Mouse (Mus musculus): ENCODE data around the gene Fam151b. TPM values are rescaled to one million over a fixed set of nuclear protein-coding genes. Genes with fewer than 3 reads are reported as not detected.
A peak's percentile ranks its signal among the peaks of the same experiment; 100 is the strongest.

Fam151b gene
- polyA plus RNA-seq, 1 experiment from 2014 or later: not detected

DNA sequence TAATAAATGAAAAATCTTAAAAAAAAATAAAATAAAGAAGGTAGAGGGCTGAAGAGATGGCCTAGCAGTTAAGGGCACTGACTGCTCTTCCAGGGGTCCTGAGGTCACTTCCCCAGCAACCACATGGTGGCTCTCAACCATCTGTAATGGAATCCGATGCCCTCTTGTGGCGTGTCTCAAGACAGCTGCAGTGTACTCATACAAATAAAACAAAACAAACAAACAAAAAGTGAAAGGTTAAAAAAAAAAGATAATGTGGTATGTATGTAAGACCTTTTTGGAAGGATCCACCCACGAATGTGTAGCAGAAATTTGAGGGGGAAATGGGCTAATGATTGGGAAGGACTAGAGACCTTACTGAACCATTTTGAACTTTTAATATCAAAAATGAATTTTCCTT is 467 bp downstream of the Fam151b start:
- Histone ChIP-seq H3K9ac (ENCODE audit: low read depth, low read length) (no peak overlapping the region), H3K27me3 (replicated peaks; ENCODE audit: control insufficient read depth, insufficient read depth, low read length) (no peaks in the 10 kb centered on the region), H3K4me2 (ENCODE audit: low read length) (peak overlapping the region; percentile 86), H3K4me3 (ENCODE audit: low read length) (peak overlapping the region; percentile 53), H3K9me3 (ENCODE audit: control insufficient read depth, low read length) (no peaks in the 10 kb centered on the region), H3K27ac (ENCODE audit: low read depth, low read length) (peak overlapping the region; percentile 79), H3K4me1 (ENCODE audit: control insufficient read depth, insufficient read depth, low read depth, low read length) (no peaks in the 10 kb centered on the region), H3K36me3 (ENCODE audit: control insufficient read depth, insufficient read depth, low read length) (peaks cover 2% of the 10 kb centered on the region; the same call in 1 of the 2 replicates)
- ATAC-seq: peak; percentile 50
- 12% methylated on average over 3 of the region's 3 CpGs for WGBS

DNA sequence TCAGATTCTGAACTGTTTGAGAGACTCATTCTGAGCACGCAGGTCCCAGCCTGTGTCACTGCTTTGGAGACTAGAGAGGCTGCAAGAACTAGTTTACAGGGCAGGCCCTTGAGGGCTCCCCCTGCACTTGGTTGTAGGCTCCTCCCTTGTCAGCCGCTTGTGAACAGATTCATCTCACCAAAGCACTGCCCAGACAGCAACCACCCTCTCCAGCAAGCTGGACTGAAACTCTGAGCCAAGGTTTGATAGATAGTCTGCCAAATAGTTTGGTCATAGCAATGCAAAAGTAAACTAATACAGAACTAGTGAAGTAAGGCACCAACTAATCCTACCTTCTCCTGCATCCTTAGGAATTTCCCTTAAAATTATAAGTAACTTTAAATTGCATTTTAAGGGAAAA is 13.7 kb downstream of the Fam151b start:
- H3K9ac ChIP-seq (ENCODE audit: low read depth, low read length): no peak overlapping the region
- H3K4me3 ChIP-seq (ENCODE audit: low read length): no peak overlapping the region
- 78% methylated on average over 2 of the region's 2 CpGs for WGBS
- H3K36me3 ChIP-seq (ENCODE audit: control insufficient read depth, insufficient read depth, low read length): 0 out of 2 replicates have a peak, but pooled peaks cover 3% of the 10 kb centered on the region
- H3K27ac ChIP-seq (ENCODE audit: low read depth, low read length): no peak overlapping the region
- no peak for ATAC-seq
- H3K9me3 ChIP-seq (ENCODE audit: control insufficient read depth, low read length): no peaks in the 10 kb centered on the region
- H3K4me2 ChIP-seq (ENCODE audit: low read length): no peak overlapping the region
- H3K27me3 ChIP-seq (replicated peaks; ENCODE audit: control insufficient read depth, insufficient read depth, low read length): no peaks in the 10 kb centered on the region
- no peaks in the 10 kb centered on the region for H3K4me1 ChIP-seq (ENCODE audit: control insufficient read depth, insufficient read depth, low read depth, low read length)

- Histone ChIP-seq H3K4me3 (ENCODE audit: low read length) (no peak overlapping the region), H3K36me3 (ENCODE audit: control insufficient read depth, insufficient read depth, low read length) (0 out of 2 replicates have a peak, but pooled peaks cover 3% of the 10 kb centered on the region), H3K27ac (ENCODE audit: low read depth, low read length) (no peak overlapping the region), H3K9ac (ENCODE audit: low read depth, low read length) (no peak overlapping the region), H3K9me3 (ENCODE audit: control insufficient read depth, low read length) (no peaks in the 10 kb centered on the region), H3K4me2 (ENCODE audit: low read length) (no peak overlapping the region), H3K27me3 (replicated peaks; ENCODE audit: control insufficient read depth, insufficient read depth, low read length) (no peaks in the 10 kb centered on the region), H3K4me1 (ENCODE audit: control insufficient read depth, insufficient read depth, low read depth, low read length) (no peaks in the 10 kb centered on the region)
- ATAC-seq: no peak
- WGBS: 81% methylated on average over 2 of the region's 2 CpGs
Measured at GRCm38 (mm10) chr13:92469381-92469780, 14.4 kb downstream of the Fam151b start.

DNA sequence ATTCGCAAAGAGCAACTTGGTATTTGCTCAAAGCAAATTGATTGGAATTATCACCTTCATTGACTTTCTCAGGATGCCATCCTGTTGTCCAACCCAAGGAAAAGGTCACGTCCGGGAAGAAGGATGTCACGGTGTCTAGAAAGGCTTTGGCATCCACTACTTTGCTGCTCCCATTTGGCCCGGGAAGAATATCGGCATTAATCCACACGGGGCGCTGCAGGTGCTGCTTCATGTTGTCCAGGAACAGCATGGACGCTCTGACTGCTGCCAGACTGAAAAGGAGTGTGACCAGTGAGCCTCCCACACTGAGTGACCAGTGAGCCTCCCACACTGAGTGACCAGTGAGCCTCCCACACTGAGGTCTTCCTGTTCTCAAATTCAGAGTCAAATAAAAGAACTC is 15.9 kb downstream of the Fam151b start:
- Histone ChIP-seq H3K27me3 (replicated peaks; ENCODE audit: control insufficient read depth, insufficient read depth, low read length) (no peaks in the 10 kb centered on the region), H3K4me1 (ENCODE audit: control insufficient read depth, insufficient read depth, low read depth, low read length) (no peaks in the 10 kb centered on the region), H3K4me2 (ENCODE audit: low read length) (no peak overlapping the region), H3K9me3 (ENCODE audit: control insufficient read depth, low read length) (no peaks in the 10 kb centered on the region), H3K36me3 (ENCODE audit: control insufficient read depth, insufficient read depth, low read length) (0 out of 2 replicates have a peak, but pooled peaks cover 3% of the 10 kb centered on the region), H3K4me3 (ENCODE audit: low read length) (no peak overlapping the region), H3K27ac (ENCODE audit: low read depth, low read length) (no peak overlapping the region), H3K9ac (ENCODE audit: low read depth, low read length) (no peak overlapping the region)
- 75% methylated on average over 9 of the region's 9 CpGs for WGBS
- ATAC-seq: no peak

DNA sequence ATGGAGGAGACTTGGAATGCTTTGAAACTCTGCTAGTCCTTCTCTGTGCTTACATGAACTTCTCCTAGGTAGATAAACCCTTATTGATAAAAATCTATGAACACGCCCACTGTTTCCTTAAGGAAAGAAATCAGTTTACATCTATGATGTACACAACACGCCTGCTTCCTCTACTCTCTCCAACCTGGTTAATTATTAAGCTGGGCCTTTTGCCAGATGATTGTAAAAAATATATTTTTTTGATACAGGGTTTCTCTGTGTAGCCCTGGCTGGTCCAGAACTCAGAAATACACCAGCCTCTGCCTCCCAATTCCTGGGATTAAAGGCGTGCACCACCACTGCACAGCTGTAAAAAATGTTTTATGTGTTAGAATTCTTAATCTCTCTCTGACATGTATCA is 19.1 kb downstream of the Fam151b start:
- no peaks in the 10 kb centered on the region for H3K27me3 ChIP-seq (replicated peaks; ENCODE audit: control insufficient read depth, insufficient read depth, low read length)
- H3K27ac ChIP-seq (ENCODE audit: low read depth, low read length): no peak overlapping the region
- H3K9me3 ChIP-seq (ENCODE audit: control insufficient read depth, low read length): no peaks in the 10 kb centered on the region
- no peak overlapping the region for H3K4me3 ChIP-seq (ENCODE audit: low read length)
- H3K4me2 ChIP-seq (ENCODE audit: low read length): no peak overlapping the region
- 90% methylated on average over 3 of the region's 3 CpGs for WGBS
- 0 out of 2 replicates have a peak, but pooled peaks cover 3% of the 10 kb centered on the region for H3K36me3 ChIP-seq (ENCODE audit: control insufficient read depth, insufficient read depth, low read length)
- no peaks in the 10 kb centered on the region for H3K4me1 ChIP-seq (ENCODE audit: control insufficient read depth, insufficient read depth, low read depth, low read length)
- ATAC-seq: no peak
- no peak overlapping the region for H3K9ac ChIP-seq (ENCODE audit: low read depth, low read length)

- no peak overlapping the region for H3K27ac ChIP-seq (ENCODE audit: low read depth, low read length)
- WGBS: 88% methylated on average over 7 of the region's 7 CpGs
- H3K4me1 ChIP-seq (ENCODE audit: control insufficient read depth, insufficient read depth, low read depth, low read length): no peaks in the 10 kb centered on the region
Measured at GRCm38 (mm10) chr13:92446872-92447271, 36.9 kb downstream of the Fam151b start.

GRCm38 (mm10) chr13:92440286-92440685 is 43.5 kb downstream of the Fam151b start:
- no peak overlapping the region for H3K9ac ChIP-seq (ENCODE audit: low read depth, low read length)
- peaks cover 11% of the 10 kb centered on the region for H3K36me3 ChIP-seq (ENCODE audit: control insufficient read depth, insufficient read depth, low read length)
- no peak overlapping the region for H3K27ac ChIP-seq (ENCODE audit: low read depth, low read length)
- no peak overlapping the region for H3K4me2 ChIP-seq (ENCODE audit: low read length)
- no peak for ATAC-seq
- no peaks in the 10 kb centered on the region for H3K4me1 ChIP-seq (ENCODE audit: control insufficient read depth, insufficient read depth, low read depth, low read length)
- no peaks in the 10 kb centered on the region for H3K9me3 ChIP-seq (ENCODE audit: control insufficient read depth, low read length)
- WGBS: 77% methylated on average over 13 of the region's 13 CpGs
- no peak overlapping the region for H3K4me3 ChIP-seq (ENCODE audit: low read length)
- H3K27me3 ChIP-seq (replicated peaks; ENCODE audit: control insufficient read depth, insufficient read depth, low read length): no peaks in the 10 kb centered on the region

More at GRCm38 (mm10) chr13:92446872-92447271, 36.9 kb downstream of the Fam151b start:
- H3K4me3 ChIP-seq (ENCODE audit: low read length): no peak overlapping the region
- no peak overlapping the region for H3K9ac ChIP-seq (ENCODE audit: low read depth, low read length)
- no peak for ATAC-seq
- H3K36me3 ChIP-seq (ENCODE audit: control insufficient read depth, insufficient read depth, low read length): no peaks in the 10 kb centered on the region
- H3K4me2 ChIP-seq (ENCODE audit: low read length): no peak overlapping the region
- no peaks in the 10 kb centered on the region for H3K27me3 ChIP-seq (replicated peaks; ENCODE audit: control insufficient read depth, insufficient read depth, low read length)
- H3K9me3 ChIP-seq (ENCODE audit: control insufficient read depth, low read length): no peaks in the 10 kb centered on the region

- no peaks in the 10 kb centered on the region for H3K4me1 ChIP-seq (ENCODE audit: control insufficient read depth, insufficient read depth, low read depth, low read length)
- H3K27me3 ChIP-seq (replicated peaks; ENCODE audit: control insufficient read depth, insufficient read depth, low read length): no peaks in the 10 kb centered on the region
- no peak overlapping the region for H3K4me3 ChIP-seq (ENCODE audit: low read length)
- H3K36me3 ChIP-seq (ENCODE audit: control insufficient read depth, insufficient read depth, low read length): peaks cover 11% of the 10 kb centered on the region
- H3K27ac ChIP-seq (ENCODE audit: low read depth, low read length): no peak overlapping the region
- WGBS: 95% methylated on average over 10 of the region's 10 CpGs
- no peak overlapping the region for H3K4me2 ChIP-seq (ENCODE audit: low read length)
- no peak overlapping the region for H3K9ac ChIP-seq (ENCODE audit: low read depth, low read length)
- no peak for ATAC-seq
- H3K9me3 ChIP-seq (ENCODE audit: control insufficient read depth, low read length): no peaks in the 10 kb centered on the region
Measured at GRCm38 (mm10) chr13:92438656-92439055, 45.2 kb downstream of the Fam151b start.

GRCm38 (mm10) chr13:92427351-92427855 is 56.4 kb downstream of the Fam151b start:
- peak overlapping the region; percentile 83 for H3K4me3 ChIP-seq (ENCODE audit: low read length)
- H3K4me1 ChIP-seq (ENCODE audit: control insufficient read depth, insufficient read depth, low read depth, low read length): peaks cover 5% of the 10 kb centered on the region
- H3K27me3 ChIP-seq (replicated peaks; ENCODE audit: control insufficient read depth, insufficient read depth, low read length): peaks cover 5% of the 10 kb centered on the region; the same call in 1 of the 2 replicates
- 0 out of 2 replicates have a peak overlapping the region, but pooled peaks have one; percentile 23 for H3K27ac ChIP-seq (ENCODE audit: low read depth, low read length)
- 32% methylated on average over 4 of the region's 4 CpGs for WGBS
- H3K36me3 ChIP-seq (ENCODE audit: control insufficient read depth, insufficient read depth, low read length): no peaks in the 10 kb centered on the region; the same call in 1 of the 2 replicates
- H3K9me3 ChIP-seq (ENCODE audit: control insufficient read depth, low read length): no peaks in the 10 kb centered on the region
- H3K4me2 ChIP-seq (ENCODE audit: low read length): peak overlapping the region; percentile 91
- H3K9ac ChIP-seq (ENCODE audit: low read depth, low read length): peak overlapping the region; percentile 75; the same call in 1 of the 2 replicates
- no peak; the same call in 1 of the 2 replicates for ATAC-seq
